Mouse (Mus musculus): Measurements from ENCODE around the gene Alg9.

DNA sequence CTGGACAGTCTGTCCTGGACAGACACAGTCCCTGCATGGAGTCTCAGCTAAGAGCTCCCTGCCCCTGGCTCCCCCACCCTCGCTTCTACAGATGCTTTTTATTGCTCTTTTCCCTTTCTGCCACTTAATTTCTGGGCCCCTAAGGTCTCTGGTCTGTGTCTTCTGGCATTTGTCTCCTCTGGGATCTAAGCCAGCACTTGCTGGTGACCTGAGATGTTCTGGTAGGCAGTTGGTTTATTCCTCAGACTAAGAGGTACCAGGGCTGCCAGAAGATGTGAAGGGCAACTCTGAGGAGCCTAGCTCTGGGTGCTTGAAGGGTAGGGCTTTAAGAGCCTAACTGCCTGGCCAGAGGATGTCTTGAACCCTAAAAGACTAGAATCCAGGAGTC lies 110.8 kb downstream of the Alg9 start:
- TF ChIP-seq CTCF (IDR thresholded peaks at IDR 0.05; ENCODE audit: low read depth): no peak
- TF ChIP-seq EP300 (optimal IDR thresholded peaks at IDR 0.05): no peak
